Mouse (Mus musculus): Measurements from ENCODE around the gene Gpn3. TPM values are rescaled to one million over a fixed set of nuclear protein-coding genes. Genes with fewer than 3 reads are reported as not detected.
"Not testable (repeated sequence)": the region's sequence is repeated elsewhere in the genome, so short reads cannot be mapped to it uniquely, and the experiment has no call there.

The Gpn3 gene
- polyA plus RNA-seq, 1 experiment from 2014 or later, result 81.9 TPM

- Histone ChIP-seq H3K9me3 (replicated peaks; ENCODE audit: control insufficient read depth, low read length) (no peaks in the 10 kb centered on the region), H3K27me3 (ENCODE audit: control insufficient read depth, insufficient read depth, low read length) (no peaks in the 10 kb centered on the region), H3K9ac (replicated peaks; ENCODE audit: low read length) (no peak overlapping the region), H3K36me3 (replicated peaks; ENCODE audit: control insufficient read depth, insufficient read depth, low read depth, low read length) (no peaks in the 10 kb centered on the region), H3K27ac (replicated peaks; ENCODE audit: low read depth, low read length) (no peak overlapping the region), H3K4me1 (ENCODE audit: control insufficient read depth, insufficient read depth, low read length) (no peaks in the 10 kb centered on the region), H3K4me2 (ENCODE audit: low read depth, low read length) (no peak overlapping the region), H3K4me3 (ENCODE audit: low read depth, low read length) (no peak overlapping the region)
- DNase-seq (ENCODE audit: low spot score), result no peak
- WGBS, result 62% methylated on average over 6 of the region's 6 CpGs
- ATAC-seq (replicated peaks; ENCODE audit: insufficient number of reproducible peaks, low FRiP score, low TSS enrichment, low read depth), result no peak
Measured at GRCm38 (mm10) chr5:122412826-122413225, 41.1 kb downstream of the Gpn3 start.

DNA sequence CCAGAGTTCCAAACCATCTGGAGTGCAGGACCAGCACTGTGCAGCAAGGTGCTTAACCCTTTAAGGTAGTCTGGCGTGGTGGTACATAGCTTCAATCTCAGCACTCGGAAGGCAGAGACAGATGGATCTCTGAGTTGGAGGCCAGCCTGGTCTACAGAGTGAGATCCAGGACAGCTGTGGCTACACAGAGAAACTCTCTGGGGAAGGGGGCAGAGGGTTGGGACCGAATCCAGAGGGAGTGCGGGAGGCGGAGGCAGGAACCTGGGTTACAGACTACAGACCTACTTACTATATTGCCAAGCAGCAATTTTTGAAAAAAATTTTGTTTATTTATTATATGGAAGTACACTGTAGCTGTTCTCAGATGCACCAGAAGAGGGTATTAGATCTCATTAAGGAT lies 42.7 kb downstream of the Gpn3 start:
- no peaks in the 10 kb centered on the region for H3K36me3 ChIP-seq (replicated peaks; ENCODE audit: control insufficient read depth, insufficient read depth, low read depth, low read length)
- H3K9ac ChIP-seq (replicated peaks; ENCODE audit: low read length), result no peak overlapping the region
- no peak overlapping the region for H3K4me2 ChIP-seq (ENCODE audit: low read depth, low read length)
- H3K4me1 ChIP-seq (ENCODE audit: control insufficient read depth, insufficient read depth, low read length), result no peaks in the 10 kb centered on the region
- 86% methylated on average over 5 of the region's 5 CpGs for WGBS
- H3K4me3 ChIP-seq (ENCODE audit: low read depth, low read length), result no peak overlapping the region
- DNase-seq (ENCODE audit: low spot score), result no peak
- H3K9me3 ChIP-seq (replicated peaks; ENCODE audit: control insufficient read depth, low read length), result no peaks in the 10 kb centered on the region
- ATAC-seq (replicated peaks; ENCODE audit: insufficient number of reproducible peaks, low FRiP score, low TSS enrichment, low read depth), result no peak
- no peak overlapping the region for H3K27ac ChIP-seq (replicated peaks; ENCODE audit: low read depth, low read length)
- H3K27me3 ChIP-seq (ENCODE audit: control insufficient read depth, insufficient read depth, low read length), result no peaks in the 10 kb centered on the region

- Histone ChIP-seq H3K9me3 (replicated peaks; ENCODE audit: control insufficient read depth, low read length) (no peaks in the 10 kb centered on the region), H3K36me3 (replicated peaks; ENCODE audit: control insufficient read depth, insufficient read depth, low read depth, low read length) (no peaks in the 10 kb centered on the region), H3K4me2 (ENCODE audit: low read depth, low read length) (no peak overlapping the region), H3K4me3 (ENCODE audit: low read depth, low read length) (no peak overlapping the region), H3K27ac (replicated peaks; ENCODE audit: low read depth, low read length) (no peak overlapping the region), H3K4me1 (ENCODE audit: control insufficient read depth, insufficient read depth, low read length) (no peaks in the 10 kb centered on the region), H3K27me3 (ENCODE audit: control insufficient read depth, insufficient read depth, low read length) (no peaks in the 10 kb centered on the region), H3K9ac (replicated peaks; ENCODE audit: low read length) (no peak overlapping the region)
- ATAC-seq (replicated peaks; ENCODE audit: insufficient number of reproducible peaks, low FRiP score, low TSS enrichment, low read depth) (no peak), DNase-seq (ENCODE audit: low spot score) (no peak)
- WGBS, result 87% methylated on average over 12 of the region's 12 CpGs
Measured at GRCm38 (mm10) chr5:122415465-122415864, 43.8 kb downstream of the Gpn3 start.

GRCm38 (mm10) chr5:122420676-122421075 lies 49.0 kb downstream of the Gpn3 start:
- not testable (repeated sequence) for H3K27me3 ChIP-seq (ENCODE audit: control insufficient read depth, insufficient read depth, low read length); H3K36me3 ChIP-seq (replicated peaks; ENCODE audit: control insufficient read depth, insufficient read depth, low read depth, low read length); ATAC-seq (replicated peaks; ENCODE audit: insufficient number of reproducible peaks, low FRiP score, low TSS enrichment, low read depth); H3K27ac ChIP-seq (replicated peaks; ENCODE audit: low read depth, low read length); H3K4me3 ChIP-seq (ENCODE audit: low read depth, low read length); H3K4me2 ChIP-seq (ENCODE audit: low read depth, low read length); H3K4me1 ChIP-seq (ENCODE audit: control insufficient read depth, insufficient read depth, low read length); DNase-seq (ENCODE audit: low spot score); H3K9me3 ChIP-seq (replicated peaks; ENCODE audit: control insufficient read depth, low read length); H3K9ac ChIP-seq (replicated peaks; ENCODE audit: low read length)
- 69% methylated on average over 4 of the region's 4 CpGs for WGBS

GRCm38 (mm10) chr5:122421271-122422068 lies 49.8 kb downstream of the Gpn3 start, which contains the start of gene Anapc7:
TSS of gene Anapc7 (plus strand) at chr5:122421693.
- Histone ChIP-seq H3K4me1 (ENCODE audit: control insufficient read depth, insufficient read depth, low read length) (peaks cover 3% of the 10 kb centered on the region; the same call in 1 of the 2 replicates), H3K9me3 (replicated peaks; ENCODE audit: control insufficient read depth, low read length) (no peaks in the 10 kb centered on the region), H3K9ac (replicated peaks; ENCODE audit: low read length) (peak within 1 kb of the TSS; percentile 94), H3K36me3 (replicated peaks; ENCODE audit: control insufficient read depth, insufficient read depth, low read depth, low read length) (no peaks in the 10 kb centered on the region), H3K27ac (replicated peaks; ENCODE audit: low read depth, low read length) (peak within 1 kb of the TSS; percentile 67), H3K4me2 (ENCODE audit: low read depth, low read length) (peak within 1 kb of the TSS; percentile 76), H3K27me3 (ENCODE audit: control insufficient read depth, insufficient read depth, low read length) (no peaks in the 10 kb centered on the region), H3K4me3 (ENCODE audit: low read depth, low read length) (peak within 1 kb of the TSS; percentile 98)
- DNase-seq (ENCODE audit: low spot score), result peak; percentile 20
- 25% methylated on average over 17 of the region's 17 CpGs for WGBS
- ATAC-seq (replicated peaks; ENCODE audit: insufficient number of reproducible peaks, low FRiP score, low TSS enrichment, low read depth), result 0 out of 2 replicates have a peak, but pooled peaks have one; percentile 14

DNA sequence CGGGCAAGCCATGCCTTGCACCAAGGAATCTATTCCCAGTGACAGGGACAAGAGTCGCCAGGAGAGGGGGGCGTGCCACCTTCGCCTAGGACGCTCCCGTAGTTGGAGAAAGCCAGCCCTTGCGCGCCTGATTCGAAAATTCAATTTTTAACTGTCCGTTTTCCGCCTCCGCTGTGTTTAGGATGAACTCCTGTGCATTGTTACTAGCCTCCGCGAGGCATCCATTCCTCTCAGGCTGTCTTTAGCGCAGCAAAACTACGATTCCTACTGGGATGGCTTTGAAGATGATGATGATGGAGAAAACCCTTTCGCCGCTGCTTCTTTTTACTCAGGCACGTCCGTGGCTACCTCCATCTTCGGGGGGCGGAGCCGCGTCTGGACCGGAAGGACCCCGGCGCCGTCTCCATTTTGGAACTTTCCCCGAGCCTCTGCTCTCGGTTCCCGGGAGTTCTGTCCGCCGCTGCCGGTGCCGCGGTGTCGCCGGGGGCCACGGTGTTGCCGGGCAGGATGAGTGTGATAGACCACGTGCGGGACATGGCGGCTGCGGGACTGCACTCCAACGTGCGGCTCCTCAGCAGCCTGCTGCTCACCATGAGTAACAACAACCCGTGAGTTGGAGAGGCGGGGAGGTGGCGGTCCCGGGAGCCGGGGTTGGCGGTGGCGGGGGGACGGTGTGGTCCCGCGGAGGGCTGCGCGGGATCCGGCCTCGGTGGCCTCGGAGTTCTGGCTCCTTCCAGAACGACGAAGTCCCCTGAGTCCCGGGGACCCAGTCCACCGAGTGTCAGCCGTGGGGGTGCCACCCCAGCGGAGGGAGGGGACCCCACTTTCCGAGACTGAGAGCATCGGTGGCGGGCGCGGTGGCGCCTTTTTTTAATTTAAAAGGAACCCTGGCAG lies 50.6 kb downstream of the Gpn3 start:
- under 1% methylated on average over 73 of the region's 73 CpGs for WGBS
- peak; percentile 87 for ATAC-seq (replicated peaks; ENCODE audit: insufficient number of reproducible peaks, low FRiP score, low TSS enrichment, low read depth)
- peak overlapping the region; percentile 67 for H3K27ac ChIP-seq (replicated peaks; ENCODE audit: low read depth, low read length)

GRCm38 (mm10) chr5:122423083-122423482 lies 51.4 kb downstream of the Gpn3 start:
- Histone ChIP-seq H3K36me3 (replicated peaks; ENCODE audit: control insufficient read depth, insufficient read depth, low read depth, low read length) (peaks cover 3% of the 10 kb centered on the region), H3K27me3 (ENCODE audit: control insufficient read depth, insufficient read depth, low read length) (no peaks in the 10 kb centered on the region), H3K4me3 (ENCODE audit: low read depth, low read length) (peak overlapping the region; percentile 98), H3K27ac (replicated peaks; ENCODE audit: low read depth, low read length) (no peak overlapping the region), H3K9ac (replicated peaks; ENCODE audit: low read length) (peak overlapping the region; percentile 94), H3K4me2 (ENCODE audit: low read depth, low read length) (peak overlapping the region; percentile 76), H3K4me1 (ENCODE audit: control insufficient read depth, insufficient read depth, low read length) (peaks cover 3% of the 10 kb centered on the region; the same call in 1 of the 2 replicates), H3K9me3 (replicated peaks; ENCODE audit: control insufficient read depth, low read length) (no peaks in the 10 kb centered on the region)
- DNase-seq (ENCODE audit: low spot score) (no peak), ATAC-seq (replicated peaks; ENCODE audit: insufficient number of reproducible peaks, low FRiP score, low TSS enrichment, low read depth) (no peak)
- 33% methylated on average over 15 of the region's 15 CpGs for WGBS

More for the DNA sequence above, 50.6 kb downstream of the Gpn3 start:
- peak overlapping the region; percentile 76 for H3K4me2 ChIP-seq (ENCODE audit: low read depth, low read length)
- peaks cover 3% of the 10 kb centered on the region; the same call in 1 of the 2 replicates for H3K4me1 ChIP-seq (ENCODE audit: control insufficient read depth, insufficient read depth, low read length)
- DNase-seq (ENCODE audit: low spot score), result peak; percentile 89
- no peaks in the 10 kb centered on the region for H3K36me3 ChIP-seq (replicated peaks; ENCODE audit: control insufficient read depth, insufficient read depth, low read depth, low read length)
- H3K27me3 ChIP-seq (ENCODE audit: control insufficient read depth, insufficient read depth, low read length), result no peaks in the 10 kb centered on the region
- H3K9me3 ChIP-seq (replicated peaks; ENCODE audit: control insufficient read depth, low read length), result no peaks in the 10 kb centered on the region
- peak overlapping the region; percentile 98 for H3K4me3 ChIP-seq (ENCODE audit: low read depth, low read length)
- peak overlapping the region; percentile 94 for H3K9ac ChIP-seq (replicated peaks; ENCODE audit: low read length)
